Mouse (Mus musculus): ENCODE data around the gene Thsd4. TPM values are rescaled to one million over a fixed set of nuclear protein-coding genes. Genes with fewer than 3 reads are reported as not detected.

Thsd4 gene
- polyA plus RNA-seq, 1 experiment from 2014 or later: 8.7 TPM

DNA sequence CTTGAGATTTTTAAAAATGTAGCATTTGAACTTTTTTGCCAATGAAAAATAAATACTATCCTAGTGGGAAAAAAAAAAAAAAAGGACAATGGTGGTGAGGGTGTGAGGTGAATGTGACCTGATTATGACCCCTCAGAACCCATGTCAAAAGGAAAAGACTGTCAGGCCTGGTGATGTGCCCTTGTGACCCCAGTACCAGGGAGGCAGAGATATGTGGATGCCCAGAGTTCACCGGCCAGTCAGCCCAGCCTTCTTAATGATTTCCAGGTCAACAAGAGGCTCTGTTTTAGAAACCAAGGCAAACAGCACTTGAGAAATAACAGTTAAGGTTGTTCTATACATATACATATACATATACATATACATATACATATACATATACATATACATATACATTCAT, 501.4 kb downstream of the Thsd4 start:
- H3K27ac ChIP-seq (replicated peaks): no peak overlapping the region
- no peak overlapping the region for H3K4me3 ChIP-seq
- WGBS: 39% methylated on average over 1 of the region's 1 CpGs
- H3K27me3 ChIP-seq: no peaks in the 10 kb centered on the region
- no peak overlapping the region for H3K4me2 ChIP-seq
- ATAC-seq (ENCODE audit: low read depth): no peak
- H3K36me3 ChIP-seq: no peaks in the 10 kb centered on the region
- H3K4me1 ChIP-seq (replicated peaks): peaks cover 21% of the 10 kb centered on the region
- H3K9ac ChIP-seq: no peak overlapping the region
- no peaks in the 10 kb centered on the region for H3K9me3 ChIP-seq

DNA sequence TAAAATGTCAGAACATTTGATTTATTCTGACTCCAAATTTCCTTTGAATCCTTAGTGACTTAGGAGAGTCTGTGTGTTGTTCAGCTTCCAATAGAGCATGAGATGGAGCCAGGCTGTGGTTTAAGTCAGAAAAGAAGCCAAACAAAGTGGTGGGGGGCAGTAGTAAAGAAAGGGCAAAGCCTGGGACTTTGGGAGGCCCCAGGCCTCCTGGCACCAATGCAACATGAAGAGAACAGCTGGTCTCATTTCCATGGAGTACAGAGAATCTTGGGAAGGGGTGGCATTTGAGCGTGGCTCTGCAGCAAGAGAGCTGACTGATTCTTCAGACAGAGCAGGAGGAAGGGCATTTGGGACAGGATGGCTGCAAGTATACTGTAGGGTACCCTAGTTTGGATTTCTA, 511.6 kb downstream of the Thsd4 start:
- no peak for ATAC-seq (ENCODE audit: low read depth)
- no peaks in the 10 kb centered on the region for H3K36me3 ChIP-seq
- no peak overlapping the region for H3K27ac ChIP-seq (replicated peaks)
- H3K4me2 ChIP-seq: no peak overlapping the region
- H3K27me3 ChIP-seq: no peaks in the 10 kb centered on the region
- H3K4me3 ChIP-seq: no peak overlapping the region
- H3K4me1 ChIP-seq (replicated peaks): peaks cover 20% of the 10 kb centered on the region
- 57% methylated on average over 1 of the region's 1 CpGs for WGBS
- H3K9me3 ChIP-seq: no peaks in the 10 kb centered on the region
- no peak overlapping the region for H3K9ac ChIP-seq

DNA sequence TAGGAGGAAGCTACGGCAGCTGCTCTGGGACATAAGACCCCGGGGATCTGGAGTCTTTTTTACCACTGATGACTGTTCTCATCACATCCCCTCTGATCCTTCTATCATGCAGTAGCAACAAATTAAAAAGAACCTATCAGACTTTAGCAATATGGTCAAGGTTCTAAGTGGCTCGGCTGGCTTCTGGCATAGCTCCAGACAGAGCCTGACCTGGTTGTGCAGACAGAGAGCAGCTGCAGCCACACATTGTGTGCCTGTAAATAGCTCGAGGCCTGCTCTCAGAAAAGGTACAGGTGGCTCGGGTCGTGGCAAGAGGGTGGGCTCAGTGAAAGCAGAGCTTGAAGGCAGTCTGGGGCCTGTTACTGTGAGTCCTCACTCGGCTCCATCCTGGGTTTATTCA, 512.9 kb downstream of the Thsd4 start:
- peaks cover 20% of the 10 kb centered on the region for H3K4me1 ChIP-seq (replicated peaks)
- WGBS: 53% methylated on average over 7 of the region's 7 CpGs

DNA sequence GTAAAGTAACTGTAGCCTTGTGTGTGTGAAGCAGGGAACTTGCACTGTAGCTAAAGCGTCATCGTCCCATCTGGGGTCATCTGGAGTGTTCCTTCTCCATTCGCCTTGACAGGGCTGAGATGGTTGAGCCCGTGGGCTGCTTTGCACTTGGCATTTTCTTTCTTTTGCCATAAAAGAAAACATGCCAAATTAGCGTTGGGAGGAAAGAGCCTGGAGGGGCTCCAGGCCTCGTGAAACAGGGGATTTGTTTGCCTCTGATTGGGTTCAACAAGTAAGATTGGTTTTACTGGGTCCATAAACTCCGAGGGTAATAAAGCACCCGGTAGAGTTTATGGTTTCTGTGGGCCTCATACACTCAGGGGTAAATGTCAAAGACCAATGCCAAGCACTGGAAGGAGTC, 519.5 kb downstream of the Thsd4 start:
- H3K4me1 ChIP-seq (replicated peaks): no peaks in the 10 kb centered on the region
- H3K4me2 ChIP-seq: no peak overlapping the region
- no peaks in the 10 kb centered on the region for H3K27me3 ChIP-seq
- H3K36me3 ChIP-seq: no peaks in the 10 kb centered on the region
- H3K9me3 ChIP-seq: no peaks in the 10 kb centered on the region
- no peak overlapping the region for H3K9ac ChIP-seq
- no peak overlapping the region for H3K27ac ChIP-seq (replicated peaks)
- WGBS: 39% methylated on average over 8 of the region's 8 CpGs
- H3K4me3 ChIP-seq: no peak overlapping the region
- ATAC-seq (ENCODE audit: low read depth): no peak

More for the DNA sequence above, 512.9 kb downstream of the Thsd4 start:
- no peak for ATAC-seq (ENCODE audit: low read depth)
- H3K9me3 ChIP-seq: no peaks in the 10 kb centered on the region
- H3K27ac ChIP-seq (replicated peaks): peak overlapping the region; percentile 38; the same call in 1 of the 2 replicates
- H3K36me3 ChIP-seq: no peaks in the 10 kb centered on the region
- no peaks in the 10 kb centered on the region for H3K27me3 ChIP-seq
- no peak overlapping the region for H3K4me2 ChIP-seq
- no peak overlapping the region for H3K4me3 ChIP-seq
- H3K9ac ChIP-seq: no peak overlapping the region

DNA sequence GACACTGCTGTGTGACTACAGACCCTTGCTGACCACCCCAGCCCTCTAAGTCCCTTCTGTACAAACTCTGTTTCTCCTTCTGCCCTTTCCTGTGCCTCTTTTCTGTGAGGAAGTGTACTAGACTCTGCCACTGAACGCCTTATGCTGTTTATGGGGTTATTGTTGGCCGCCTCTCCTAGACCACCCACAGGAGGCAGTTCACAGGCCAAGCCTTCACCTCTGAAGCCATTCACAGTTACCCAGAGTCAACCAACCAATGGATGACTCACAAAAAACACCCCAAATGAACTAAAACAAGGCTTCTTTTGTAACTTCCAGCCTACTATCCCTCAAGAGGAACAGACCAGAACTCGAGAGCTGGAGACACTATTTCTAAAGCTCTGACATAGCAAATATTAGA, 520.4 kb downstream of the Thsd4 start:
- Histone ChIP-seq H3K27me3 (no peaks in the 10 kb centered on the region), H3K4me2 (no peak overlapping the region), H3K9me3 (no peaks in the 10 kb centered on the region), H3K4me3 (no peak overlapping the region), H3K27ac (replicated peaks) (no peak overlapping the region), H3K4me1 (replicated peaks) (no peaks in the 10 kb centered on the region), H3K9ac (no peak overlapping the region), H3K36me3 (no peaks in the 10 kb centered on the region)
- ATAC-seq (ENCODE audit: low read depth): no peak
- WGBS: 38% methylated on average over 3 of the region's 3 CpGs

DNA sequence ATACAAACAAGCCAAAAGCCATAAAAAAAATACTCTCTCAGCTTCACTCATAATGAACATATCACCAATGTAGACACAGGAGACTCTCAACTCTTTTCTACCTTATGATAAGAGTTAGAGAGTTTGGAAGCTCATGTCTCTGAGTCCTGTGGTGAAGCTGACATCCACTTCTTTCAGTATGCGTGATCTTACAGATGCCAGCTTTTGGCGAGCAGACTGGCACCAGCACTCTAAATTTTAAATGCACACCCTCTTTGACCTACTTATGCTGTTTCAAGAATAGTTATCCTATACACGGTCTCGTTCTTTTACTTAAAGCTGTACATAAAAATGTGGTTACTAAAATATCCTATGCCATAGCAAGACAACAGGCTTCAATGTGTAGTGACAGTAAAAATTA, 524.1 kb downstream of the Thsd4 start:
- Histone ChIP-seq H3K9me3 (no peaks in the 10 kb centered on the region), H3K4me3 (no peak overlapping the region), H3K4me2 (no peak overlapping the region), H3K36me3 (no peaks in the 10 kb centered on the region), H3K27me3 (no peaks in the 10 kb centered on the region), H3K4me1 (replicated peaks) (no peaks in the 10 kb centered on the region), H3K9ac (no peak overlapping the region), H3K27ac (replicated peaks) (no peak overlapping the region)
- no peak for ATAC-seq (ENCODE audit: low read depth)
- WGBS: 91% methylated on average over 4 of the region's 4 CpGs

DNA sequence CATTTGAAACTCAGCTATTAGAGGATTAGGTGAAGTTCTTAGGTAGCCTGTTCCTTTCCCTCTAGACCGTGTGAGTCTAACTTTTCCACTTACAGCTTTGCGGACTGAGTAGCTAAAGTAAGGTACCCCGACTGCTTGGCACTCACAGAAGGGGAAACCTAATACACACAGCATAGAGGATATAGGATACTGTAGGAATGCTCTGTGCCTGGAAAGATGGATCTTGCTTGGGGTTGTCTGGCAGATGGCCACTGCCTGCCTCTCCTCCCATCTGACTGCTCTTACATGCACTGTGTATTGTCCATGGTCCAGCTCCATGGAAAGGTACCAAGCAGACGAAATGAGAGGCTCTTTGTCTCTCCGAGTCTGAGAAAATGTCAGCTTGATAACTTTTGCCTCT, 530.4 kb downstream of the Thsd4 start:
- no peaks in the 10 kb centered on the region for H3K4me1 ChIP-seq (replicated peaks)
- no peak overlapping the region for H3K4me3 ChIP-seq
- no peaks in the 10 kb centered on the region for H3K27me3 ChIP-seq
- no peak for ATAC-seq (ENCODE audit: low read depth)
- no peaks in the 10 kb centered on the region for H3K9me3 ChIP-seq
- no peak overlapping the region for H3K27ac ChIP-seq (replicated peaks)
- 0 out of 2 replicates have a peak, but pooled peaks cover 3% of the 10 kb centered on the region for H3K36me3 ChIP-seq
- no peak overlapping the region for H3K9ac ChIP-seq
- 69% methylated on average over 5 of the region's 5 CpGs for WGBS
- H3K4me2 ChIP-seq: no peak overlapping the region

DNA sequence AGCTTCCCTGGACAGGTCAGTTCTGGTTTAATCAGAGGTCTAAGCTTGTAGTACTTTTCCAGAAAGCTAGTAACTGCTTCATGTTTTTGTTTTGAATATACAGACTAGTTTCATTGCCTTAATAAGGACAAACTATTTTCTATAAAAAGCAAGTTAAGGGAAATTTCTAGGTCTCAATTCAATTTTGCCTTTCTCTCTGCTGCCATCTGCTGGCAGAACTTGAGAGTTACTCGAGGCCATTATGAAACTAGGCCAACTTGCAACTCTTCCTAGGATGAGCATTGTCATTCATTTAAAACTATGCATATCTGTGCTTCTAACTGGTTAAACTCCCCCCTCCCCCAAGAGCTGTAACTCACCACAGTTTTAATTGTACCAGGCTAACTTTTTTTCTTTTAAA, 532.0 kb downstream of the Thsd4 start:
- Histone ChIP-seq H3K27me3 (no peaks in the 10 kb centered on the region), H3K27ac (replicated peaks) (no peak overlapping the region), H3K9ac (no peak overlapping the region), H3K4me1 (replicated peaks) (no peaks in the 10 kb centered on the region), H3K4me3 (no peak overlapping the region), H3K36me3 (0 out of 2 replicates have a peak, but pooled peaks cover 3% of the 10 kb centered on the region), H3K9me3 (no peaks in the 10 kb centered on the region), H3K4me2 (no peak overlapping the region)
- ATAC-seq (ENCODE audit: low read depth): no peak
- WGBS: 0% methylated on average over 1 of the region's 1 CpGs

DNA sequence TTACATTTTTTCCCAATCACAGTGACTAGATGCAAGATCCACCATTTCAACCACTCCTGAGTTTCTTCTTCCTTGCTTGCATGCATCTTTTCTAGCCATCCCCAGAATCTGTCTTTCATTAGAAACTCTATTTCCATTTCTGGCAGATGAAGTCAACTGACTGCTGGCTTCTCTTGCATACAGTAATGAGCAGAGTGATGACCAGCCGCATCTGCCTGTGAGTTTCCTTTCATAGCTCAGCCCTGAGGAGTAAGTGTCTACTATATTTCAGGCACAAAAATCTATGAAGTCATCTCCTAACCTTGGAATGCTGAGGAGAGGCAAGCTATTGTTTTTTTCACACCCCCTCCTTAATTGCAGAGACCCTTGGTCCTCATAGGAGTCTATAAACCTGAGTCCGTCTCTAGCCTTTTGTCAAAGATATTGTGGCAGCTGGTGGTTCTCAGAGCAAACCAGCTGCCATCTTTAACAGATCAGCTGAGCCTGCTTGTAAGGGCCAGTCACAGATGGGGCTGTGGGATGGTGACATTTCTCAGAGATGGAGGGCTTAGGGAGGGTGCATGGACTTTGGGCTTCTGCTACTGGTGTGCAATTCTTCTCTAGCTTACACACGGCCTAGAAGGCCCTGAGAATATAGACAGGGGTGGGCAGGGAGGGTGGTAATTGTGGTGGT, 535.8 kb downstream of the Thsd4 start:
- no peak overlapping the region for H3K4me3 ChIP-seq
- H3K9me3 ChIP-seq: no peaks in the 10 kb centered on the region
- H3K9ac ChIP-seq: no peak overlapping the region
- 0 out of 2 replicates have a peak, but pooled peaks cover 3% of the 10 kb centered on the region for H3K36me3 ChIP-seq
- H3K27me3 ChIP-seq: no peaks in the 10 kb centered on the region
- 70% methylated on average over 3 of the region's 3 CpGs for WGBS
- H3K27ac ChIP-seq (replicated peaks): no peak overlapping the region
- no peaks in the 10 kb centered on the region for H3K4me1 ChIP-seq (replicated peaks)
- H3K4me2 ChIP-seq: no peak overlapping the region
- no peak for ATAC-seq (ENCODE audit: low read depth)

DNA sequence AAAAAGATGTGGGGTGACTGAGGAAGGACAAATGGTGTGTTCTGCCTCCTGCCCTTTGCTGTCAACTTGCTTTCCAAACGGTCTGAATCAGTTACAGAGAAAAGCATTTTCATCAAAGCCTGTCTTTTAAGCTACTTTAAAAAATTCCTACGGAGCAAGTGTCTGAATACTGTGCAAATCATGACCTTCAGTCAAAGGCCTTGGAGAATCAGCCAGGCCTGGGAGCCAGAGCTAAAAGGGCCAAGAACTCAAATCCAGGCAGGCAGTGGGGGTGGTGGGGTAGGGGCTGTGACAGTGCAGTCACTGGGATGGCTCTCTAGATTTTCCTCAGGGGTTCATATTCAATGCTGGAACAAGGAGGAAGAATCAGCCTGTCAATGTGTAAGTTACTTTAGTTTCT, 540.7 kb downstream of the Thsd4 start:
- Histone ChIP-seq H3K9ac (no peak overlapping the region), H3K4me2 (no peak overlapping the region), H3K4me3 (no peak overlapping the region), H3K27me3 (no peaks in the 10 kb centered on the region), H3K36me3 (no peaks in the 10 kb centered on the region), H3K9me3 (no peaks in the 10 kb centered on the region), H3K4me1 (replicated peaks) (peaks cover 6% of the 10 kb centered on the region; the same call in 1 of the 2 replicates), H3K27ac (replicated peaks) (no peak overlapping the region)
- no peak for ATAC-seq (ENCODE audit: low read depth)
- WGBS: 67% methylated on average over 2 of the region's 2 CpGs

DNA sequence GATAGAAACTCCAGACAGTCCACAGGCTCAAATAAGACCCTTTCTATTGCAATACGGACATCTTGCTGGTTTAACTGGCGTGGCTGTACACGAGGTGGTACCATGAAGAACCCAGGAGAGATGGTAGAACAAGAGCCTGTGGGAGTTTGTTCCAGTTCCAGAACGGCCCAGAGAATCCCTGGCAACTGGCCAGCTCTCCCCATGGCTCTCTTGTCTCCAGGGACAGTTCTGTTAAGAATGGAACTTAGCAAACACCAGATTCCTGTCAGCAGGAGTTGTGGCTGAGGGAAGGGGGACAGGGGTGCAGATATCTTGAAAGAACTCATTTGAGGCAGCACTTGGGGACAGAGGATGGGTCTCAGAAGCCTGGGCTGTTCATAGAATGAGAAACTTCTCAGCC, 550.6 kb downstream of the Thsd4 start:
- Histone ChIP-seq H3K4me2 (no peak overlapping the region), H3K4me1 (replicated peaks) (peaks cover 7% of the 10 kb centered on the region; the same call in 1 of the 2 replicates), H3K27me3 (no peaks in the 10 kb centered on the region), H3K9me3 (no peaks in the 10 kb centered on the region), H3K36me3 (no peaks in the 10 kb centered on the region), H3K9ac (no peak overlapping the region), H3K4me3 (no peak overlapping the region), H3K27ac (replicated peaks) (no peak overlapping the region)
- ATAC-seq (ENCODE audit: low read depth): no peak
- WGBS: 72% methylated on average over 4 of the region's 4 CpGs

DNA sequence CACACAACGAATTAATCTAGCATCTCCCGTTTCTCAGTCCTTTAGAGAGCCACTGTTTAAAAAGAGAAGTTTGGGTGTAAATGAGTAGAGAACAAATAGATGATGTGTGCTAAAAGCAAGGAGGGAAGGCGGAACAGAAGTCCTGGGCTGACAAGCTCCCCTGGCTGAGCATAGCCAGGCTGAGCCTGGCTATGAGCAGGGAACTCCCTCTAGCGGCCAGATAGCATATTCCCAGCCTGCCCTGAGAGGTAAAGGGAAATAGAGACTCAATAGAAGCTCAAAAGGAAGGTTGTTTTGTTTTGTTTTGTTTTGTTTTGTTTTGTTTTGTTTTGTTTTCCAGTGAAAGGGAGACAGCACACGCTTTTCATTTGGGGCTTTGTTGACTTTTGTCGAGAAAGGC, 552.5 kb downstream of the Thsd4 start:
- H3K27me3 ChIP-seq: no peaks in the 10 kb centered on the region
- no peak overlapping the region for H3K4me3 ChIP-seq
- no peaks in the 10 kb centered on the region for H3K36me3 ChIP-seq
- ATAC-seq (ENCODE audit: low read depth): peak; percentile 80; the same call in 1 of the 2 replicates
- H3K9ac ChIP-seq: no peak overlapping the region
- no peaks in the 10 kb centered on the region for H3K9me3 ChIP-seq
- WGBS: 28% methylated on average over 6 of the region's 6 CpGs
- no peak overlapping the region for H3K4me2 ChIP-seq
- H3K4me1 ChIP-seq (replicated peaks): peaks cover 22% of the 10 kb centered on the region
- H3K27ac ChIP-seq (replicated peaks): no peak overlapping the region

DNA sequence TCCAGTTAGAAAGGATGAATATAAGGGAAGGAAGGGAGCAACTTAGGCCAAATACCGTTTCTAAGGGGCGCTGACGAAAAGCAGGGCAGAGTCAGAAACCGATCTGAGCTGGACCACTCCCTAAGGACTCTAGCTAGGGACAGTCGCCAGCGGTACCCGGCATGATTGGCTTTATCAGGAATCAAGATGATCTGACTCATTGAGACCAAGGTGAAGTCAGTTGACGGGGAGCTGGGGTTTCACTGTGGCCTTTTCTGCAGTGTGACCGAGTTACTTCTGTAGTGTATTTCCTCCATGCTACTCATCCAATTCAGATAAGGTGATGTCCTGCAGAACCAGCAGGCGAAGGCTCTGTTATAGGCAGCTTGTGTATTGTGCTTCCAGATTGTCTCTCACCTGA, 556.8 kb downstream of the Thsd4 start:
- H3K4me2 ChIP-seq: no peak overlapping the region
- H3K9me3 ChIP-seq: no peaks in the 10 kb centered on the region
- no peaks in the 10 kb centered on the region for H3K36me3 ChIP-seq
- no peak overlapping the region for H3K27ac ChIP-seq (replicated peaks)
- no peaks in the 10 kb centered on the region for H3K27me3 ChIP-seq
- ATAC-seq (ENCODE audit: low read depth): no peak
- H3K4me1 ChIP-seq (replicated peaks): peaks cover 31% of the 10 kb centered on the region
- no peak overlapping the region for H3K9ac ChIP-seq
- no peak overlapping the region for H3K4me3 ChIP-seq
- WGBS: 86% methylated on average over 10 of the region's 10 CpGs
